Mouse (Mus musculus): ENCODE measurements around the gene Yif1a. TPM values are rescaled to one million over a fixed set of nuclear protein-coding genes. Genes with fewer than 3 reads are reported as not detected.

Yif1a gene
- total and polyA plus RNA-seq, 2 experiments from 2014 or later = 109 to 168 TPM

GRCm38 (mm10) chr19:5097521-5098362 is 9.4 kb downstream of the Yif1a start:
- DNase-seq (ENCODE audit: low spot score) = no peak
- H3K4me1 ChIP-seq (ENCODE audit: control insufficient read depth, insufficient read depth) = peaks cover 10% of the 10 kb centered on the region; the same call in 1 of the 2 replicates
- ATAC-seq (ENCODE audit: insufficient read depth, low read depth) = no peak
- H3K9me3 ChIP-seq (replicated peaks; ENCODE audit: control insufficient read depth, low read length) = no peaks in the 10 kb centered on the region
- peak overlapping the region; percentile 39 for H3K4me3 ChIP-seq (ENCODE audit: low read depth, low read length)
- H3K36me3 ChIP-seq (replicated peaks; ENCODE audit: control insufficient read depth, insufficient read depth, low read length) = peaks cover 37% of the 10 kb centered on the region
- no peak overlapping the region for H3K27ac ChIP-seq (ENCODE audit: low read depth)
- 7% methylated on average over 31 of the region's 31 CpGs for WGBS
- H3K27me3 ChIP-seq (ENCODE audit: control insufficient read depth, insufficient read depth, low read length) = no peaks in the 10 kb centered on the region
- peak overlapping the region; percentile 41; the same call in 1 of the 2 replicates for H3K9ac ChIP-seq (replicated peaks; ENCODE audit: low read depth, low read length)
- peak overlapping the region; percentile 77 for H3K4me2 ChIP-seq (ENCODE audit: low read depth, low read length)
- TF ChIP-seq CTCF (IDR thresholded peaks at IDR 0.05; ENCODE audit: low read depth) (no peak), EP300 (IDR thresholded peaks at IDR 0.05; ENCODE audit: low read depth) (no peak)

GRCm38 (mm10) chr19:5098363-5099143 is 10.2 kb downstream of the Yif1a start, which contains the start of gene Cnih2:
Gene Cnih2 (minus strand): TSS chr19:5098521.
- WGBS = 7% methylated on average over 25 of the region's 48 CpGs
- H3K9me3 ChIP-seq (replicated peaks; ENCODE audit: control insufficient read depth, low read length) = no peaks in the 10 kb centered on the region
- peak within 1 kb of the TSS; percentile 41; the same call in 1 of the 2 replicates for H3K9ac ChIP-seq (replicated peaks; ENCODE audit: low read depth, low read length)
- peak; percentile 50 for ATAC-seq (ENCODE audit: insufficient read depth, low read depth)
- no peak within 1 kb of the TSS for H3K27ac ChIP-seq (ENCODE audit: low read depth)
- H3K4me2 ChIP-seq (ENCODE audit: low read depth, low read length) = peak within 1 kb of the TSS; percentile 77
- peak; percentile 30 for DNase-seq (ENCODE audit: low spot score)
- H3K27me3 ChIP-seq (ENCODE audit: control insufficient read depth, insufficient read depth, low read length) = no peaks in the 10 kb centered on the region
- peak within 1 kb of the TSS; percentile 39 for H3K4me3 ChIP-seq (ENCODE audit: low read depth, low read length)
- H3K36me3 ChIP-seq (replicated peaks; ENCODE audit: control insufficient read depth, insufficient read depth, low read length) = peaks cover 45% of the 10 kb centered on the region
- peaks cover 10% of the 10 kb centered on the region; the same call in 1 of the 2 replicates for H3K4me1 ChIP-seq (ENCODE audit: control insufficient read depth, insufficient read depth)
- no peak for TF ChIP-seq EP300 (IDR thresholded peaks at IDR 0.05; ENCODE audit: low read depth)
- no peak for TF ChIP-seq CTCF (IDR thresholded peaks at IDR 0.05; ENCODE audit: low read depth)

- DNase-seq (ENCODE audit: low spot score) (no peak), ATAC-seq (ENCODE audit: insufficient read depth, low read depth) (no peak)
- Histone ChIP-seq H3K9me3 (replicated peaks; ENCODE audit: control insufficient read depth, low read length) (no peaks in the 10 kb centered on the region), H3K9ac (replicated peaks; ENCODE audit: low read depth, low read length) (peak overlapping the region; percentile 82), H3K4me2 (ENCODE audit: low read depth, low read length) (peak overlapping the region; percentile 85), H3K4me3 (ENCODE audit: low read depth, low read length) (peak overlapping the region; percentile 88), H3K27me3 (ENCODE audit: control insufficient read depth, insufficient read depth, low read length) (no peaks in the 10 kb centered on the region), H3K36me3 (replicated peaks; ENCODE audit: control insufficient read depth, insufficient read depth, low read length) (peaks cover 66% of the 10 kb centered on the region), H3K4me1 (ENCODE audit: control insufficient read depth, insufficient read depth) (peaks cover 8% of the 10 kb centered on the region; the same call in 1 of the 2 replicates), H3K27ac (ENCODE audit: low read depth) (peak overlapping the region; percentile 95)
- WGBS = 2% methylated on average over 9 of the region's 9 CpGs
- TF ChIP-seq CTCF (IDR thresholded peaks at IDR 0.05; ENCODE audit: low read depth) = no peak
- no peak for TF ChIP-seq EP300 (IDR thresholded peaks at IDR 0.05; ENCODE audit: low read depth)
Measured at GRCm38 (mm10) chr19:5106074-5106473, 17.7 kb downstream of the Yif1a start.

- DNase-seq (ENCODE audit: low spot score) = peak; percentile 98
- Histone ChIP-seq H3K4me1 (ENCODE audit: control insufficient read depth, insufficient read depth) (peaks cover 8% of the 10 kb centered on the region; the same call in 1 of the 2 replicates), H3K9me3 (replicated peaks; ENCODE audit: control insufficient read depth, low read length) (no peaks in the 10 kb centered on the region), H3K9ac (replicated peaks; ENCODE audit: low read depth, low read length) (peak within 1 kb of the TSS; percentile 82), H3K27ac (ENCODE audit: low read depth) (peak within 1 kb of the TSS; percentile 95), H3K36me3 (replicated peaks; ENCODE audit: control insufficient read depth, insufficient read depth, low read length) (peaks cover 66% of the 10 kb centered on the region), H3K4me2 (ENCODE audit: low read depth, low read length) (peak within 1 kb of the TSS; percentile 85), H3K4me3 (ENCODE audit: low read depth, low read length) (peak within 1 kb of the TSS; percentile 88), H3K27me3 (ENCODE audit: control insufficient read depth, insufficient read depth, low read length) (no peaks in the 10 kb centered on the region)
- TF ChIP-seq EP300 (IDR thresholded peaks at IDR 0.05; ENCODE audit: low read depth) (peak; percentile 73), CTCF (IDR thresholded peaks at IDR 0.05; ENCODE audit: low read depth) (no peak)
- WGBS = under 1% methylated on average over 44 of the region's 46 CpGs
- ATAC-seq (ENCODE audit: insufficient read depth, low read depth) = peak; percentile 96
Measured at GRCm38 (mm10) chr19:5106731-5107191, 18.4 kb downstream of the Yif1a start, which contains the start of gene Rab1b. Gene Rab1b (minus strand): TSS chr19:5107072.

GRCm38 (mm10) chr19:5107556-5108270 is 19.4 kb downstream of the Yif1a start:
- TF ChIP-seq EP300 (IDR thresholded peaks at IDR 0.05; ENCODE audit: low read depth) (no peak), CTCF (IDR thresholded peaks at IDR 0.05; ENCODE audit: low read depth) (no peak)
- Histone ChIP-seq H3K36me3 (replicated peaks; ENCODE audit: control insufficient read depth, insufficient read depth, low read length) (peaks cover 63% of the 10 kb centered on the region), H3K9ac (replicated peaks; ENCODE audit: low read depth, low read length) (no peak overlapping the region; the same call in 1 of the 2 replicates), H3K27me3 (ENCODE audit: control insufficient read depth, insufficient read depth, low read length) (no peaks in the 10 kb centered on the region), H3K27ac (ENCODE audit: low read depth) (no peak overlapping the region), H3K9me3 (replicated peaks; ENCODE audit: control insufficient read depth, low read length) (no peaks in the 10 kb centered on the region), H3K4me3 (ENCODE audit: low read depth, low read length) (no peak overlapping the region), H3K4me2 (ENCODE audit: low read depth, low read length) (no peak overlapping the region), H3K4me1 (ENCODE audit: control insufficient read depth, insufficient read depth) (peaks cover 8% of the 10 kb centered on the region; the same call in 1 of the 2 replicates)
- DNase-seq (ENCODE audit: low spot score) = no peak
- WGBS = 74% methylated on average over 18 of the region's 18 CpGs
- ATAC-seq (ENCODE audit: insufficient read depth, low read depth) = no peak
